Mouse (Mus musculus) E14TG2a.4 (cell line): Measurements from ENCODE around the gene Aanat.

ENCODE experiments used
- CTCF ChIP-seq: conservative IDR thresholded peaks from 2 replicates; pipeline ENCODE4 v1.5.1; 2014; ENCODE audit warnings: low read length
- POU5F1 ChIP-seq: IDR thresholded peaks from 2 replicates; pipeline ENCODE4 v1.6.1; 2014; ENCODE audit warnings: low read length, borderline replicate concordance

DNA sequence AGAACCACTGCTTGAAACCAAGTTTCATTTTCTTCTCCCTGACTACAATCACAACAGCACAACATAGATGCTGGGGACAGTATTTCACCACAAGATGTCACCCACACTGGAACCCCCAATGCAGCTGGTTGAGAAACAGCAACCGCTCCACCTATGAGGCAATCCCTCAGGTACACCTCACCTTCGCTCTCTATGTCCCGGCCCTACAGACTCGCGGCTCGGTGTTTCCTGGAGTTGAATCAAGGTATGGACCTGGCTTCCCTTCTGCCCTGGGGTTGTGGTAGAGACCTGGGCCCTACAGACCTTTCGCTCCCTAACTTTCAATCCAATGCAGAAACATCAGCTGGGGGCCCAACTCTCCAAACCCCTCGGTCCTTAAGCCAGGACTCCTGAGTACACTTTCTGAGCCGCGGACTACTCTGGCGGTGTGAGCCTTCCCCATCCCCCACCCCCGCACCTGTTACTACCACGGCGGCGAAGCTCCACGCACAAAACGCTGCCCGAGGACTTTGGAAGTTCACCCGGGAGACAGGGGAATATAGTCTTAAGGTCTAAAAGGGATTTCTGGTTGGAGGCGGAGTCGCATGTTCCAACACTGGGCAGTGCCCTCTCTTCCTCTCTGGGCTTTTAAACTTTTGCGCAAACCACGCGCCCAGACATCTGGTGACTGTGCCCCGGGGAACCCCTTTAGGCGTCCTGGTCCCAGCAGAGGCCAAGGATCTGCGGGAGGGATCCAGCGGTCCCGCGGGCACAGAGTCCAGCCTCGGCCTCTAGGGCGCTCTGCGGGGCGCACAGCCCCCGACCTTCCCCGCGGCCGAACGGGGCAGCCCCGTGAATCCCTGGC, 37.3 kb downstream of the Aanat start:
- no peak for TF ChIP-seq CTCF
- TF ChIP-seq POU5F1 = no peak
